12 mouse cellular contexts compared by ENCODE assay signal in the genomic region with DNA sequence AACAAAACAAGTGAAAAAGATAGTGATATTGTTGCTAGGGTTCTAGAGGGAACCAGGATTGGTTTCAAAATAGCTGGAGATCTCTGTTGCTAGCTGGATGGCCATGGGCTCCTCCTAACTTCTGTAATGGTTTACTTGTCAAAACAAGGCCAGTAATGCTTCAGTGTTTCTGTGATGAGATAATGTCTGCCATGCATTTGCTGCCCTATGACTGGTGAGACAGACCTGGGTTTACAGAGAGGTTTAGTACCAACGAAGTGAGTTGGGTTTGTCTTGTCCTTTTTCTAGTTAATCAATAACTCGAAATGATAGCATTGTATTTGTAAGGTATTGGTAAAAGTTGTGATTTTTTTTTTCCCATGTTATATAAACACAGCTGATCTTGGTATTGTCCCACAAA. TPM values are rescaled to one million over a fixed set of nuclear protein-coding genes. Genes with fewer than 3 reads are reported as not detected.
DNase-seq lines count a peak whose midpoint lies in the region; ATAC-seq and TF ChIP-seq lines count a peak whose summit lies in the region.
"Had no signal": no experiment of that assay in that cellular context is flagged by ENCODE, and none has a peak within 500 bp of the region (broad histone marks: within the 10 kb centered on the region; RNA-seq: fewer than 3 reads in every experiment).

No protein-coding gene starts in this region.

- ATAC-seq in hindbrain, embryonic 13.5 days (ENCODE audit: low FRiP score), result no peak
- no peak for ATAC-seq in hindbrain, embryonic 11.5 days (ENCODE audit: low FRiP score)
- ATAC-seq in midbrain, embryonic 15.5 days (replicated peaks), result no peak
- ATAC-seq in midbrain, postnatal 0 days (ENCODE audit: low FRiP score), result no peak
- no peak for ATAC-seq in forebrain, embryonic 16.5 days
- no peak for ATAC-seq in neural tube, embryonic 15.5 days (ENCODE audit: low FRiP score)
- ATAC-seq: hindbrain, embryonic 16.5 days had no signal

- no peak overlapping the region for H3K9ac ChIP-seq in hindbrain, embryonic 13.5 days
- no peak overlapping the region for H3K9ac ChIP-seq in hindbrain, embryonic 11.5 days (ENCODE audit: low read depth, low read length)
- no peak overlapping the region for H3K9ac ChIP-seq in midbrain, embryonic 15.5 days
- no peak overlapping the region for H3K9ac ChIP-seq in midbrain, postnatal 0 days (replicated peaks; ENCODE audit: low read length, poor library complexity, severe bottlenecking)
- no peak overlapping the region for H3K9ac ChIP-seq in forebrain, embryonic 16.5 days (replicated peaks; ENCODE audit: low read depth, low read length)
- no peak overlapping the region for H3K9ac ChIP-seq in neural tube, embryonic 15.5 days (replicated peaks)

- no peak for DNase-seq in hindbrain, embryonic 11.5 days (ENCODE audit: low spot score)
- DNase-seq in midbrain, postnatal 0 days (ENCODE audit: low spot score), result no peak
- no peak for DNase-seq in spleen, postnatal 36 days (ENCODE audit: low spot score in 2 of 2)
- no peak for DNase-seq in B cell, adult 2 months
- DNase-seq: embryo, embryonic 11 days; lung, adult 18-20 months; thymus, postnatal 25 days had no signal

- H3K4me1 ChIP-seq in hindbrain, embryonic 13.5 days (replicated peaks), result peaks cover 57% of the 10 kb centered on the region
- H3K4me1 ChIP-seq in hindbrain, embryonic 11.5 days (replicated peaks; ENCODE audit: control insufficient read depth, insufficient read depth, low read length), result 0 out of 2 replicates have a peak, but pooled peaks cover 2% of the 10 kb centered on the region
- peaks cover 56% of the 10 kb centered on the region for H3K4me1 ChIP-seq in midbrain, embryonic 15.5 days
- H3K4me1 ChIP-seq in midbrain, postnatal 0 days (ENCODE audit: insufficient read depth, low read length), result no peaks in the 10 kb centered on the region; the same call in 1 of the 2 replicates
- peaks cover 38% of the 10 kb centered on the region for H3K4me1 ChIP-seq in forebrain, embryonic 16.5 days (replicated peaks; ENCODE audit: control insufficient read depth, insufficient read depth, low read length)
- H3K4me1 ChIP-seq in neural tube, embryonic 15.5 days, result peaks cover 62% of the 10 kb centered on the region

- no peaks in the 10 kb centered on the region for H3K9me3 ChIP-seq in hindbrain, embryonic 13.5 days
- no peaks in the 10 kb centered on the region for H3K9me3 ChIP-seq in hindbrain, embryonic 11.5 days (ENCODE audit: control insufficient read depth, low read length)
- H3K9me3 ChIP-seq in midbrain, embryonic 15.5 days, result no peaks in the 10 kb centered on the region
- H3K9me3 ChIP-seq in midbrain, postnatal 0 days (ENCODE audit: low read length), result no peaks in the 10 kb centered on the region
- no peaks in the 10 kb centered on the region for H3K9me3 ChIP-seq in forebrain, embryonic 16.5 days (ENCODE audit: control insufficient read depth, low read length)
- no peaks in the 10 kb centered on the region for H3K9me3 ChIP-seq in neural tube, embryonic 15.5 days (replicated peaks)

- no peak overlapping the region for H3K4me3 ChIP-seq in hindbrain, embryonic 13.5 days
- H3K4me3 ChIP-seq in hindbrain, embryonic 11.5 days (ENCODE audit: low read depth, low read length), result no peak overlapping the region
- H3K4me3 ChIP-seq in midbrain, embryonic 15.5 days, result no peak overlapping the region
- H3K4me3 ChIP-seq in midbrain, postnatal 0 days (ENCODE audit: low read depth, low read length), result no peak overlapping the region
- H3K4me3 ChIP-seq in forebrain, embryonic 16.5 days (replicated peaks; ENCODE audit: low read length), result no peak overlapping the region
- no peak overlapping the region for H3K4me3 ChIP-seq in neural tube, embryonic 15.5 days (replicated peaks)

- H3K27ac ChIP-seq in hindbrain, embryonic 13.5 days, result no peak overlapping the region
- H3K27ac ChIP-seq in hindbrain, embryonic 11.5 days (ENCODE audit: low read depth, low read length), result no peak overlapping the region
- no peak overlapping the region for H3K27ac ChIP-seq in midbrain, embryonic 15.5 days
- H3K27ac ChIP-seq in midbrain, postnatal 0 days (ENCODE audit: low read depth, low read length), result no peak overlapping the region
- H3K27ac ChIP-seq in forebrain, embryonic 16.5 days (ENCODE audit: low read length), result no peak overlapping the region
- H3K27ac ChIP-seq in neural tube, embryonic 15.5 days (replicated peaks), result no peak overlapping the region

- H3K36me3 ChIP-seq in hindbrain, embryonic 13.5 days, result peaks cover 26% of the 10 kb centered on the region
- peaks cover 6% of the 10 kb centered on the region; the same call in 1 of the 2 replicates for H3K36me3 ChIP-seq in hindbrain, embryonic 11.5 days (ENCODE audit: control insufficient read depth, insufficient read depth, low read length)
- H3K36me3 ChIP-seq in midbrain, embryonic 15.5 days (replicated peaks), result peaks cover 6% of the 10 kb centered on the region; the same call in 1 of the 2 replicates
- H3K36me3 ChIP-seq in midbrain, postnatal 0 days (ENCODE audit: insufficient read depth, low read length), result peaks cover 14% of the 10 kb centered on the region; the same call in 1 of the 2 replicates
- peaks cover 9% of the 10 kb centered on the region for H3K36me3 ChIP-seq in forebrain, embryonic 16.5 days (ENCODE audit: control insufficient read depth, insufficient read depth)
- peaks cover 19% of the 10 kb centered on the region; the same call in 1 of the 2 replicates for H3K36me3 ChIP-seq in neural tube, embryonic 15.5 days

- TF ChIP-seq CTCF in midbrain, postnatal 0 days (IDR thresholded peaks at IDR 0.05), result no peak

- 69% methylated on average over 2 of the region's 2 CpGs for WGBS in hindbrain, embryonic 13.5 days
- 76% methylated on average over 2 of the region's 2 CpGs for WGBS in hindbrain, embryonic 11.5 days
- 75% methylated on average over 2 of the region's 2 CpGs for whole genome bisulfite sequencing in midbrain, embryonic 15.5 days
- WGBS in midbrain, postnatal 0 days, result 78% methylated on average over 2 of the region's 2 CpGs
- WGBS in forebrain, embryonic 16.5 days, result 82% methylated on average over 2 of the region's 2 CpGs
- 45% methylated on average over 2 of the region's 2 CpGs for WGBS in neural tube, embryonic 15.5 days

- H3K27me3 ChIP-seq in hindbrain, embryonic 13.5 days, result no peaks in the 10 kb centered on the region
- no peaks in the 10 kb centered on the region for H3K27me3 ChIP-seq in hindbrain, embryonic 11.5 days (ENCODE audit: control insufficient read depth, insufficient read depth, low read length)
- H3K27me3 ChIP-seq in midbrain, embryonic 15.5 days (replicated peaks), result no peaks in the 10 kb centered on the region
- no peaks in the 10 kb centered on the region for H3K27me3 ChIP-seq in midbrain, postnatal 0 days (ENCODE audit: insufficient read depth, low read length)
- no peaks in the 10 kb centered on the region for H3K27me3 ChIP-seq in forebrain, embryonic 16.5 days (replicated peaks; ENCODE audit: control insufficient read depth, insufficient read depth, low read length)
- H3K27me3 ChIP-seq in neural tube, embryonic 15.5 days (replicated peaks), result no peaks in the 10 kb centered on the region

- peak overlapping the region; percentile 29 for H3K4me2 ChIP-seq in hindbrain, embryonic 13.5 days
- H3K4me2 ChIP-seq in hindbrain, embryonic 11.5 days (replicated peaks; ENCODE audit: low read depth, low read length), result no peak overlapping the region
- peak overlapping the region; percentile 6; the same call in 1 of the 2 replicates for H3K4me2 ChIP-seq in midbrain, embryonic 15.5 days
- H3K4me2 ChIP-seq in midbrain, postnatal 0 days (ENCODE audit: low read depth, low read length, poor library complexity, severe bottlenecking), result no peak overlapping the region
- H3K4me2 ChIP-seq in forebrain, embryonic 16.5 days (ENCODE audit: low read length), result 0 out of 2 replicates have a peak overlapping the region, but pooled peaks have one; percentile 18
- peak overlapping the region; percentile 23 for H3K4me2 ChIP-seq in neural tube, embryonic 15.5 days

RNA-seq across cellular contexts. Expression of gene Pum1, which starts 4.6 kb away (rescaled TPM):
- 101 and 103 TPM in 2 replicates for polyA plus RNA-seq in hindbrain, embryonic 13.5 days (2015; fragmentation: Nextera tagmentation; extraction: Ambion mirVana)
- 106 and 117 TPM in 2 replicates for polyA plus RNA-seq in hindbrain, embryonic 11.5 days (2014; fragmentation: Nextera tagmentation; extraction: Ambion mirVana)
- polyA plus RNA-seq in midbrain, embryonic 15.5 days (2015; fragmentation: Nextera tagmentation; extraction: Ambion mirVana), result 109 and 111 TPM in 2 replicates
- total RNA-seq in midbrain, postnatal 0 days (2014; rRNA removed), result 84.1 and 87.2 TPM in 2 replicates
- 68.9 and 73.6 TPM in 2 replicates for polyA plus RNA-seq in midbrain, postnatal 0 days (2015; fragmentation: Nextera tagmentation; extraction: Ambion mirVana)
- 137 and 142 TPM in 2 replicates for polyA plus RNA-seq in forebrain, embryonic 16.5 days (2015; fragmentation: Nextera tagmentation; extraction: Ambion mirVana)
- 75.8 and 79.3 TPM in 2 replicates for polyA plus RNA-seq in neural tube, embryonic 15.5 days (2015; fragmentation: Nextera tagmentation; extraction: Ambion mirVana)

Comparison
In these comparisons a context has a peak if more than half of its experiments do, and no peak if none do; other contexts are left out.
1. H3K4me2 ChIP-seq: peak in hindbrain, embryonic 13.5 days (single experiment), midbrain, embryonic 15.5 days (single experiment), forebrain, embryonic 16.5 days (single experiment) and neural tube, embryonic 15.5 days (single experiment); none in hindbrain, embryonic 11.5 days (single experiment) and midbrain, postnatal 0 days (single experiment).